Comparison of ENCODE assay signal across 22 mouse cellular contexts in genomic region chr10:67319016-67319725, GRCm38 (mm10). TPM values are rescaled to one million over a fixed set of nuclear protein-coding genes. Genes with fewer than 3 reads are reported as not detected.
DNase-seq lines count a peak whose midpoint lies in the region; ATAC-seq and TF ChIP-seq lines count a peak whose summit lies in the region.
"Had no signal": no experiment of that assay in that cellular context is flagged by ENCODE, and none has a peak within 500 bp of the region (broad histone marks: within the 10 kb centered on the region; RNA-seq: fewer than 3 reads in every experiment).

No protein-coding gene starts in this region.

- peak; percentile 33; the same call in 1 of the 2 replicates for TF ChIP-seq CTCF in intestine, postnatal 0 days (IDR thresholded peaks at IDR 0.05; ENCODE audit: low read depth)
- TF ChIP-seq CTCF in cortical plate, adult 2 months (IDR thresholded peaks at IDR 0.05; ENCODE audit: extremely low read depth, insufficient read depth, low read length): peak; percentile 28; the same call in 1 of the 2 replicates

- H3K9ac ChIP-seq in intestine, postnatal 0 days (ENCODE audit: low read depth, low read length): no peak overlapping the region
- no peak overlapping the region for H3K9ac ChIP-seq in intestine, embryonic 15.5 days
- no peak overlapping the region for H3K9ac ChIP-seq in midbrain, embryonic 11.5 days (ENCODE audit: low read length)
- H3K9ac ChIP-seq: embryonic facial prominence, embryonic 15.5 days; heart, embryonic 15.5 days; lung, embryonic 15.5 days; neural tube, embryonic 15.5 days had no signal

- H3K4me3 ChIP-seq in intestine, postnatal 0 days (ENCODE audit: low read depth, low read length): no peak overlapping the region
- no peak overlapping the region for H3K4me3 ChIP-seq in intestine, embryonic 15.5 days (replicated peaks)
- H3K4me3 ChIP-seq in midbrain, embryonic 11.5 days (ENCODE audit: low read depth, low read length): no peak overlapping the region
- H3K4me3 ChIP-seq in midbrain, embryonic 10.5 days: no peak overlapping the region
- no peak overlapping the region for H3K4me3 ChIP-seq in cortical plate, adult 2 months (ENCODE audit: insufficient read depth, low read length)
- H3K4me3 ChIP-seq: heart, adult 2 months; lung, embryonic 15.5 days; myocyte; neural tube, embryonic 15.5 days had no signal

- no peaks in the 10 kb centered on the region for H3K9me3 ChIP-seq in intestine, postnatal 0 days (ENCODE audit: control insufficient read depth)
- H3K9me3 ChIP-seq in intestine, embryonic 15.5 days: no peaks in the 10 kb centered on the region
- no peaks in the 10 kb centered on the region for H3K9me3 ChIP-seq in midbrain, embryonic 11.5 days (ENCODE audit: control insufficient read depth, low read length)
- no peaks in the 10 kb centered on the region for H3K9me3 ChIP-seq in midbrain, embryonic 10.5 days (replicated peaks)
- H3K9me3 ChIP-seq: embryonic facial prominence, embryonic 15.5 days; heart, embryonic 15.5 days; lung, embryonic 15.5 days; midbrain, embryonic 13.5 days; neural tube, embryonic 15.5 days had no signal

- WGBS in intestine, postnatal 0 days: 85% methylated on average over 13 of the region's 13 CpGs
- WGBS in intestine, embryonic 15.5 days: 76% methylated on average over 13 of the region's 13 CpGs
- WGBS in midbrain, embryonic 11.5 days: 68% methylated on average over 13 of the region's 13 CpGs
- WGBS in midbrain, embryonic 10.5 days: 66% methylated on average over 13 of the region's 13 CpGs

- no peak for TF ChIP-seq POLR2A in cortical plate, adult 2 months (IDR thresholded peaks at IDR 0.05; ENCODE audit: extremely low read depth, insufficient read depth, low read length)

- H3K4me2 ChIP-seq in intestine, postnatal 0 days (replicated peaks; ENCODE audit: low read depth): no peak overlapping the region
- H3K4me2 ChIP-seq in intestine, embryonic 15.5 days (replicated peaks): no peak overlapping the region
- H3K4me2 ChIP-seq in midbrain, embryonic 11.5 days: no peak overlapping the region

- ATAC-seq in intestine, postnatal 0 days: no peak
- ATAC-seq in intestine, embryonic 15.5 days: no peak
- ATAC-seq in midbrain, embryonic 11.5 days (ENCODE audit: low FRiP score): no peak
- ATAC-seq: midbrain, embryonic 13.5 days; Patski had no signal

- no peaks in the 10 kb centered on the region; the same call in 1 of the 2 replicates for H3K27me3 ChIP-seq in intestine, postnatal 0 days (replicated peaks; ENCODE audit: control insufficient read depth, insufficient read depth, low read length)
- no peaks in the 10 kb centered on the region for H3K27me3 ChIP-seq in intestine, embryonic 15.5 days (replicated peaks)
- H3K27me3 ChIP-seq in midbrain, embryonic 11.5 days (ENCODE audit: control insufficient read depth, insufficient read depth, low read length): peaks cover 2% of the 10 kb centered on the region; the same call in 1 of the 2 replicates
- H3K27me3 ChIP-seq in midbrain, embryonic 10.5 days (ENCODE audit: low read depth, poor library complexity, severe bottlenecking): peaks cover 66% of the 10 kb centered on the region
- H3K27me3 ChIP-seq: Patski had no signal

- H3K36me3 ChIP-seq in intestine, postnatal 0 days (ENCODE audit: control insufficient read depth, insufficient read depth): no peaks in the 10 kb centered on the region
- H3K36me3 ChIP-seq in intestine, embryonic 15.5 days: no peaks in the 10 kb centered on the region
- no peaks in the 10 kb centered on the region for H3K36me3 ChIP-seq in midbrain, embryonic 11.5 days (ENCODE audit: control insufficient read depth, insufficient read depth, low read length)
- H3K36me3 ChIP-seq in midbrain, embryonic 10.5 days: no peaks in the 10 kb centered on the region
- H3K36me3 ChIP-seq: embryonic facial prominence, embryonic 15.5 days; heart, embryonic 15.5 days; lung, embryonic 15.5 days; midbrain, embryonic 13.5 days; neural tube, embryonic 15.5 days had no signal

- no peaks in the 10 kb centered on the region for H3K4me1 ChIP-seq in intestine, postnatal 0 days (replicated peaks; ENCODE audit: control insufficient read depth, insufficient read depth, low read length)
- H3K4me1 ChIP-seq in intestine, embryonic 15.5 days (replicated peaks): peaks cover 3% of the 10 kb centered on the region; the same call in 1 of the 2 replicates
- H3K4me1 ChIP-seq in midbrain, embryonic 11.5 days (ENCODE audit: control insufficient read depth, insufficient read depth, low read length): no peaks in the 10 kb centered on the region; the same call in 1 of the 2 replicates
- H3K4me1 ChIP-seq in midbrain, embryonic 10.5 days: peaks cover 29% of the 10 kb centered on the region
- no peaks in the 10 kb centered on the region for H3K4me1 ChIP-seq in cortical plate, adult 2 months (ENCODE audit: control insufficient read depth, insufficient read depth, low read length)

- H3K27ac ChIP-seq in intestine, postnatal 0 days (ENCODE audit: low read depth, low read length): no peak overlapping the region
- H3K27ac ChIP-seq in intestine, embryonic 15.5 days: no peak overlapping the region
- no peak overlapping the region for H3K27ac ChIP-seq in midbrain, embryonic 11.5 days (ENCODE audit: low read depth, low read length)
- no peak overlapping the region for H3K27ac ChIP-seq in midbrain, embryonic 10.5 days (replicated peaks)
- H3K27ac ChIP-seq in cortical plate, adult 2 months (ENCODE audit: insufficient read depth, low read length): no peak overlapping the region
- H3K27ac ChIP-seq: embryonic facial prominence, embryonic 15.5 days; heart, adult 2 months; heart, embryonic 15.5 days; lung, embryonic 15.5 days; macrophage; midbrain, embryonic 13.5 days; neural tube, embryonic 15.5 days had no signal

- peak; percentile 79 for DNase-seq in midbrain, embryonic 11.5 days (ENCODE audit: low spot score, missing footprints)
- DNase-seq in midbrain, embryonic 10.5 days (ENCODE audit: low spot score): no peak
- no peak for DNase-seq in thymus, postnatal 4 days
- DNase-seq in cerebellum, adult 9-11 months: no peak
- DNase-seq: adrenal gland, adult 8-10 months; cerebellum, postnatal 14 days; gastrocnemius, postnatal 10 days; heart, adult 2 months; kidney, adult 2 months; kidney, postnatal 14 days; layer of hippocampus, adult 9-11 months had no signal

RNA-seq across cellular contexts. Expression of gene Nrbf2, which starts 34.1 kb away (rescaled TPM):
- 31.7 and 33.0 TPM in 2 replicates for polyA plus RNA-seq in intestine, postnatal 0 days (2015; fragmentation: Nextera tagmentation; extraction: Ambion mirVana)
- polyA plus RNA-seq in intestine, embryonic 15.5 days (2015; fragmentation: Nextera tagmentation; extraction: Ambion mirVana): 33.4 and 34.3 TPM in 2 replicates
- 43.6 and 51.1 TPM in 2 replicates for polyA plus RNA-seq in midbrain, embryonic 11.5 days (2014; fragmentation: Nextera tagmentation; extraction: Ambion mirVana)
- polyA plus RNA-seq in midbrain, embryonic 10.5 days (2016; fragmentation: Nextera tagmentation; extraction: Ambion mirVana): 38.7 and 40.5 TPM in 2 replicates
- 20.2 and 21.5 TPM in 2 replicates for polyA plus RNA-seq in cortical plate, adult 2 months (2012; rRNA removed)
